Mouse (Mus musculus): ENCODE measurements at regions not wholly inside any gene's neighbourhood (a gene's known extent, or its start where the extent isn't known, plus 50 kb on each side); places are given as distances from the start of the nearest gene placed in this dataset.

- in situ Hi-C loops (cut with MboI; ENCODE audit: low pct_unique_long_range_greater_than_20kb in 1 of 2, low sequenced_read_pairs in 2 of 2, unreplicated experiment in 1 of 2): no loop called here
Measured at GRCm38 (mm10) chr12:77179138-77179537, 58.8 kb upstream of the Fut8 start.

- in situ Hi-C loops (cut with MboI; ENCODE audit: low pct_unique_long_range_greater_than_20kb in 1 of 2, low sequenced_read_pairs in 2 of 2, unreplicated experiment in 1 of 2): no loop called here
Measured at GRCm38 (mm10) chr12:77177811-77178578, 59.9 kb upstream of the Fut8 start.

- in situ Hi-C loops (cut with MboI; ENCODE audit: low pct_unique_long_range_greater_than_20kb in 1 of 2, low sequenced_read_pairs in 2 of 2, unreplicated experiment in 1 of 2): no loop called here
Measured at GRCm38 (mm10) chr12:77177303-77177702, 60.6 kb upstream of the Fut8 start.

- in situ Hi-C loops (cut with MboI; ENCODE audit: low pct_unique_long_range_greater_than_20kb in 1 of 2, low sequenced_read_pairs in 2 of 2, unreplicated experiment in 1 of 2): no loop called here
Measured at GRCm38 (mm10) chr12:77174032-77174431, 63.9 kb upstream of the Fut8 start.

- in situ Hi-C loops (cut with MboI; ENCODE audit: low pct_unique_long_range_greater_than_20kb in 1 of 2, low sequenced_read_pairs in 2 of 2, unreplicated experiment in 1 of 2): no loop called here
Measured at GRCm38 (mm10) chr12:77172540-77172939, 65.4 kb upstream of the Fut8 start.

- in situ Hi-C loops (cut with MboI; ENCODE audit: low pct_unique_long_range_greater_than_20kb in 1 of 2, low sequenced_read_pairs in 2 of 2, unreplicated experiment in 1 of 2): no loop called here
Measured at GRCm38 (mm10) chr12:77170257-77170656, 67.7 kb upstream of the Fut8 start.

GRCm38 (mm10) chr12:77168367-77168766 lies 69.6 kb upstream of the Fut8 start:
- in situ Hi-C loops (cut with MboI; ENCODE audit: low pct_unique_long_range_greater_than_20kb in 1 of 2, low sequenced_read_pairs in 2 of 2, unreplicated experiment in 1 of 2): no loop called here

GRCm38 (mm10) chr12:77156698-77157097 lies 81.2 kb upstream of the Fut8 start:
- in situ Hi-C loops (cut with MboI; ENCODE audit: low pct_unique_long_range_greater_than_20kb in 1 of 2, low sequenced_read_pairs in 2 of 2, unreplicated experiment in 1 of 2): no loop called here

- in situ Hi-C loops (cut with MboI; ENCODE audit: low pct_unique_long_range_greater_than_20kb in 1 of 2, low sequenced_read_pairs in 2 of 2, unreplicated experiment in 1 of 2): no loop called here
Measured at GRCm38 (mm10) chr12:77155626-77156025, 82.3 kb upstream of the Fut8 start.

- in situ Hi-C loops (cut with MboI; ENCODE audit: low pct_unique_long_range_greater_than_20kb in 1 of 2, low sequenced_read_pairs in 2 of 2, unreplicated experiment in 1 of 2): no loop called here
Measured at GRCm38 (mm10) chr12:77151471-77151870, 86.5 kb upstream of the Fut8 start.

- in situ Hi-C loops (cut with MboI; ENCODE audit: low pct_unique_long_range_greater_than_20kb in 1 of 2, low sequenced_read_pairs in 2 of 2, unreplicated experiment in 1 of 2): no loop called here
Measured at GRCm38 (mm10) chr12:77149835-77150234, 88.1 kb upstream of the Fut8 start.

- in situ Hi-C loops (cut with MboI; ENCODE audit: low pct_unique_long_range_greater_than_20kb in 1 of 2, low sequenced_read_pairs in 2 of 2, unreplicated experiment in 1 of 2): no loop called here
Measured at GRCm38 (mm10) chr12:77148146-77148545, 89.8 kb upstream of the Fut8 start.

- in situ Hi-C loops (cut with MboI; ENCODE audit: low pct_unique_long_range_greater_than_20kb in 1 of 2, low sequenced_read_pairs in 2 of 2, unreplicated experiment in 1 of 2): no loop called here
Measured at GRCm38 (mm10) chr12:77143958-77144357, 94.0 kb upstream of the Fut8 start.

GRCm38 (mm10) chr12:77143521-77143920 lies 94.4 kb upstream of the Fut8 start:
- in situ Hi-C loops (cut with MboI; ENCODE audit: low pct_unique_long_range_greater_than_20kb in 1 of 2, low sequenced_read_pairs in 2 of 2, unreplicated experiment in 1 of 2): no loop called here

GRCm38 (mm10) chr12:77143105-77143504 lies 94.8 kb upstream of the Fut8 start:
- in situ Hi-C loops (cut with MboI; ENCODE audit: low pct_unique_long_range_greater_than_20kb in 1 of 2, low sequenced_read_pairs in 2 of 2, unreplicated experiment in 1 of 2): no loop called here

GRCm38 (mm10) chr12:77142224-77142623 lies 95.7 kb upstream of the Fut8 start:
- in situ Hi-C loops (cut with MboI; ENCODE audit: low pct_unique_long_range_greater_than_20kb in 1 of 2, low sequenced_read_pairs in 2 of 2, unreplicated experiment in 1 of 2): no loop called here

- in situ Hi-C loops (cut with MboI; ENCODE audit: low pct_unique_long_range_greater_than_20kb in 1 of 2, low sequenced_read_pairs in 2 of 2, unreplicated experiment in 1 of 2): no loop called here
Measured at GRCm38 (mm10) chr12:77141260-77142201, 96.4 kb upstream of the Fut8 start.

GRCm38 (mm10) chr12:77140656-77141055 lies 97.3 kb upstream of the Fut8 start:
- in situ Hi-C loops (cut with MboI; ENCODE audit: low pct_unique_long_range_greater_than_20kb in 1 of 2, low sequenced_read_pairs in 2 of 2, unreplicated experiment in 1 of 2): no loop called here

- in situ Hi-C loops (cut with MboI; ENCODE audit: low pct_unique_long_range_greater_than_20kb in 1 of 2, low sequenced_read_pairs in 2 of 2, unreplicated experiment in 1 of 2): no loop called here
Measured at GRCm38 (mm10) chr12:77140141-77140540, 97.8 kb upstream of the Fut8 start.
